Mouse (Mus musculus) stomach, embryonic 16.5 days (tissue): ENCODE data around the gene Kifc1. TPM values are rescaled to one million over a fixed set of nuclear protein-coding genes. Genes with fewer than 3 reads are reported as not detected.
A peak's percentile ranks its signal among the peaks of the same experiment; 100 is the strongest.

Experiments
- ATAC-seq: fragments of 200-750 bp; cut with Nextera tagmentation; 2 replicates; pipeline ENCODE4 v1.8.0; 2017; ENCODE audit warnings: moderate number of reproducible peaks, moderate TSS enrichment; ENCODE audit not compliant: insufficient read depth, low FRiP score
- H3K27ac ChIP-seq: fragments of 300-500 bp; sonication (generic); 2 replicates; pipeline ENCODE4 v1.5.1; 2014; ENCODE audit warnings: low read length
- H3K27me3 ChIP-seq: fragments of 300-500 bp; sonication (generic); 2 replicates; pipeline ENCODE4 v1.6.1; 2014; ENCODE audit warnings: low read length, control low read depth, mixed read lengths; ENCODE audit not compliant: control insufficient read depth, insufficient read depth
- H3K36me3 ChIP-seq: fragments of 300-500 bp; sonication (generic); 2 replicates; pipeline ENCODE4 v1.6.1; 2014; ENCODE audit warnings: low read length; ENCODE audit not compliant: control insufficient read depth, insufficient read depth
- H3K4me1 ChIP-seq: fragments of 300-500 bp; sonication (generic); 2 replicates; pipeline ENCODE4 v1.6.1; 2014; ENCODE audit warnings: low read length, control low read depth, mixed read lengths; ENCODE audit not compliant: control insufficient read depth, insufficient read depth
- H3K4me2 ChIP-seq: fragments of 300-500 bp; sonication (generic); 2 replicates; pipeline ENCODE4 v1.6.1; 2014; ENCODE audit warnings: low read depth, low read length, mixed read lengths
- H3K4me3 ChIP-seq: fragments of 300-500 bp; sonication (generic); replicated peaks from 2 replicates; pipeline ENCODE4 v1.5.1; 2014; ENCODE audit warnings: mild to moderate bottlenecking, low read length
- H3K9ac ChIP-seq: fragments of 300-500 bp; sonication (generic); 2 replicates; pipeline ENCODE4 v1.6.1; 2014; ENCODE audit warnings: low read length
- H3K9me3 ChIP-seq: fragments of 300-500 bp; sonication (generic); replicated peaks from 2 replicates; pipeline ENCODE4 v1.6.1; 2016; ENCODE audit warnings: low read length, control low read depth; ENCODE audit not compliant: control insufficient read depth
- WGBS: fragments of 180-500 bp; shearing (Covaris S2); extraction: QIAGEN DNeasy Blood & Tissue Kit; methylation state at CpG from one replicate; pipeline ENCODE4 v1.1.7; 2014; 5-methylcytosine and 5-hydroxymethylcytosine counted together
- polyA plus RNA-seq: library from polyadenylated mRNA; unstranded; fragments of >200 nt; fragmentation: Nextera tagmentation; extraction: Ambion mirVana; gene quantifications from 2 replicates; pipeline ENCODE4 v1.2.1, GENCODE M21; 2015

The Kifc1 gene
- 6.9 and 7.9 TPM in 2 replicates for polyA plus RNA-seq

DNA sequence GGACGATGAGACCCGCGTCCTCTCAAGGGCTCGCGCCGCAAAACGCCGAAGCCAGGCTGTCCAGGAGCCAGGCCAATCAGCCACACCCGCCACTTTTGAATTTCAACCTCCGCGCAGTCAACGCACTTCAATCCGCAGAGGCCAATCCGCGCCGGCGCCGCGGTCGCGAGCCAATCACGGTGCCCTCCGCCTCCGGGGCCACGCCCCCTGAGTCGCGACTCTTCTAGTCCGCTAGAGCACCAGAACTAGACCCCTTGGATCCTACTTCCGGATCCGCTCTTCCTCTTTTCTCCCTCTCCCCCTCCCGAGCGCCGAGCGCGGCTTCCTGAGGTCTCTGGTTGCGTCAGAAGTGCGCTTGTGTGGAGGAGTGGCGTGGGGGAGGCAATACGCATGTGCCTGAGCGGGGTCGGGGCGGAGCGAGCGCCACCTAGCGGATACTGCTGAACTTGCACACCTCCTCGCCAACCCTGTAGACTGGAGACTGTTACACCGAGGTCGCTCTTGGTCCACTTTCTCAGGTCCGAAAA is at the start of gene Kifc1:
Kifc1 (minus strand) TSS at position 129 of the 527 bp plus-strand sequence.
- ATAC-seq, result peak; percentile 99
- Histone ChIP-seq H3K27ac (no peak within 1 kb of the TSS; the same call in 1 of the 2 replicates), H3K9me3 (no peaks in the 10 kb centered on the region)

DNA sequence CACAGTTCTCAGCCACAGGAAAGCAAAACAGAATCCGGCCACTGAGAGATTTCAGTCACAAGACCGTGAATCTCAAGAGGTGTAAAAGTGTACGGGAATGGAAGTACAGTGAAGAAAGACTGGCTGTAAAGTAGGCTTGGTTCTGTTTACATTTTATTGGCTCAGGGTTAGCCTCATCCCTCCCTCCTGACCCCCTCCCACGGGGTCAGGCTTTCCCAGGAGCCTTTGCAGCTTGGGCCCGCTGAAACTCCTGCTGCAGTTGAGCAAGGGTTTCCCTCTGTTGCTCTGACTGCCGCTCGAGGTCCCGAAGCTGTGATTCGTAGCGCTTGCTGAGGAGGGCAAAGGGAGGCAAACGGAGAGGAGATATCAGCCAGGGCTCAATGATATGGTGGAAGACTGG is 48.3 kb upstream of the Kifc1 start:
- peaks cover 16% of the 10 kb centered on the region for H3K4me1 ChIP-seq
- no peak overlapping the region for H3K4me3 ChIP-seq
- H3K36me3 ChIP-seq, result peaks cover 12% of the 10 kb centered on the region; the same call in 1 of the 2 replicates
- ATAC-seq, result no peak
- H3K27ac ChIP-seq, result no peak overlapping the region
- no peak overlapping the region for H3K4me2 ChIP-seq
- no peaks in the 10 kb centered on the region for H3K27me3 ChIP-seq
- no peak overlapping the region for H3K9ac ChIP-seq
- no peaks in the 10 kb centered on the region for H3K9me3 ChIP-seq
- WGBS, result 76% methylated on average over 11 of the region's 11 CpGs

More for the DNA sequence above, at the start of gene Kifc1:
- Histone ChIP-seq H3K4me2 (peak within 1 kb of the TSS; percentile 65), H3K9ac (peak within 1 kb of the TSS; percentile 80), H3K27me3 (no peaks in the 10 kb centered on the region), H3K4me1 (peaks cover 14% of the 10 kb centered on the region), H3K36me3 (no peaks in the 10 kb centered on the region), H3K4me3 (peak within 1 kb of the TSS; percentile 65)
- WGBS, result 0% methylated on average over 49 of the region's 49 CpGs

DNA sequence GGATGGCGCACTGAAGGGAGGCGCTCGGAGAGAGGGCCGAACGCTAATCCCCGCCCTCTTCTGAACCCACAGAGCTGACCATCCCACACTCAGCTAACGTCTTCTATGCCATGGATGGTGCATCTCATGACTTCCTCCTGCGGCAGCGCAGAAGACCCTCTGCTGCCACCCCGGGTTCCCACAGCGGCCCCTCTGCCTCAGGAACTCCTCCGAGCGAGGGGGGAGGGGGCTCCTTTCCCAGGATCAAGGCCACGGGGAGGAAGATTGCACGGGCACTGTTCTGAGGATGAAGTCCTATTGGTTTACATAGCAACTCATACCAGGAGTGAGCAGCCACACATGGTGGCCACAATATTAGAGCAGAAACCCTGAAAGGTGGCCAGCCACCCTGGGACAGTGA is 46.5 kb upstream of the Kifc1 start:
- WGBS, result 81% methylated on average over 15 of the region's 15 CpGs
- H3K27ac ChIP-seq, result no peak overlapping the region
- H3K4me2 ChIP-seq, result no peak overlapping the region
- H3K9ac ChIP-seq, result no peak overlapping the region
- H3K4me3 ChIP-seq, result no peak overlapping the region
- H3K27me3 ChIP-seq, result no peaks in the 10 kb centered on the region
- H3K9me3 ChIP-seq, result no peaks in the 10 kb centered on the region
- ATAC-seq, result no peak
- H3K4me1 ChIP-seq, result peaks cover 16% of the 10 kb centered on the region
- H3K36me3 ChIP-seq, result 0 out of 2 replicates have a peak, but pooled peaks cover 8% of the 10 kb centered on the region

DNA sequence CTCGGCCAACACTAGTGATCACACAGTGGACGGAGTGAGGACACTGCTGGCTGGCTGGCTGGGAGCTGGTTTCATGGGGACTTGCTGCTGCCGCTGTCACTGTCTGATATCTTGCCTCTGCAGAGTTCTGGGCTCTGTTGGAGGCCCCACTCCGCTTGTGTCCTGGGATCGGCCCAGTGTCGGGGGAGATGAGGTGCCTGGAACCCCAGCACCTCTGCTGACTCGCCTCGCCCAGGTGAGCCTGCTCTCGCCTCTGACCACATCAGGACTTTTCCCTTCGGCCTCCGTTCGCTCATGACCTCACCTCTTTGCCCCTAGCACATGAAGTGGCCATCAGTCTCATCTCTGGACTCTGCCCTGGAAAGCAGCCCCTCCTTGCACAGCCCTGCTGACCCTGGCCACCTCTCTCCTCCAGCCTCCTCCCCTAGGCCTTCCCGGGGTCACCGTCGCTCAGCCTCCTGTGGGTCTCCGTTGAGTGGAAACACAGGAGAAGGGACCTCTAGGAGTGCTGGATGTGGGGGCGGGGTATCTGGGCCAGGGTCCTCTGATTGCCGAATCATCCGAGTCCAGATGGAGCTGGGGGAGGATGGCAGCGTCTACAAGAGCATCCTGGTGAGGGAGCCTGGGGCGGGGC is 45.1 kb upstream of the Kifc1 start:
- Histone ChIP-seq H3K27me3 (no peaks in the 10 kb centered on the region), H3K9me3 (no peaks in the 10 kb centered on the region), H3K4me1 (peaks cover 19% of the 10 kb centered on the region), H3K27ac (no peak overlapping the region), H3K4me3 (no peak overlapping the region), H3K9ac (no peak overlapping the region), H3K4me2 (no peak overlapping the region), H3K36me3 (0 out of 2 replicates have a peak, but pooled peaks cover 8% of the 10 kb centered on the region)
- ATAC-seq, result no peak
- 82% methylated on average over 21 of the region's 21 CpGs for whole genome bisulfite sequencing

DNA sequence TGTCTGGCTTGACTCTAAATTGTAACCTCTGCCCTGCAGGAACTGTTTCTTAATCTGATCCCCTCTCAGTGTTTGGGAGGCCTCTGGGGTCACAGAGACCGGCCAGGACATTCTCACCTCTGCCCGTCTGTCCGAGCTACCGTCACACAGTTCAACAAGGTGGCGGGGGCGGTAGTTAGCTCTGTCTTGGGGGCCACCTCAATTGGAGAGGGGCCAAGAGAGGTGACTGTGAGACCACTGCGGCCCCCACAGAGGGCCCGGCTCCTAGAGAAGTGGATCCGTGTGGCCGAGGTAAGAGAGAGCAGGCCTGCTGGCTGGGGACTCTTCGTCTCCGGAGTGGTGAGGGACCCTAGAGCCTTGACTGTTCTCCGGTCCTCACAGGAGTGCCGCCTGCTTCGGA is 42.5 kb upstream of the Kifc1 start:
- no peak overlapping the region for H3K4me3 ChIP-seq
- H3K4me2 ChIP-seq, result no peak overlapping the region
- WGBS, result 91% methylated on average over 15 of the region's 15 CpGs
- H3K36me3 ChIP-seq, result 0 out of 2 replicates have a peak, but pooled peaks cover 8% of the 10 kb centered on the region
- no peaks in the 10 kb centered on the region for H3K9me3 ChIP-seq
- no peak for ATAC-seq
- H3K27me3 ChIP-seq, result no peaks in the 10 kb centered on the region
- H3K9ac ChIP-seq, result no peak overlapping the region
- no peak overlapping the region for H3K27ac ChIP-seq
- H3K4me1 ChIP-seq, result peaks cover 17% of the 10 kb centered on the region

DNA sequence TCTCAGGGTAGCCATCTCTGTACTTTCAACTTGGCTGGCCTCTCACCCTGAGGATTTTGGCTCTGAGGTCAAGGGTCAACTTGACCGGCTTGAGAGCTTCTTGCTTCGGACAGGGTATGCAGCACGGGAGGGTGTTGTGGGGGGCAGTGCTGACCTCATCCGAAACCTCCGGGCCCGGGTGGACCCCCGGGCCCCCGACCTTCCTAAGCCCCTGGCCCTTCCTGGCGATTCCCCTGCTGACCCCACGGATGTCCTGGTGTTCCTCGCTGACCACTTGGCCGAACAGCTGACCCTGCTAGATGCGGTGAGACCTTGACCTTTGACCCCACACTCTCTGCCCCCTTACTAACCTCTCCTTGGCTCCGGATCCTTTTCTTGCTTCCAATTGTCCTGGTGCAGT is 42.0 kb upstream of the Kifc1 start:
- H3K4me2 ChIP-seq, result no peak overlapping the region
- H3K36me3 ChIP-seq, result 0 out of 2 replicates have a peak, but pooled peaks cover 8% of the 10 kb centered on the region
- H3K27me3 ChIP-seq, result no peaks in the 10 kb centered on the region
- peaks cover 19% of the 10 kb centered on the region for H3K4me1 ChIP-seq
- no peaks in the 10 kb centered on the region for H3K9me3 ChIP-seq
- 85% methylated on average over 14 of the region's 14 CpGs for WGBS
- no peak overlapping the region for H3K9ac ChIP-seq
- no peak overlapping the region for H3K4me3 ChIP-seq
- ATAC-seq, result no peak
- no peak overlapping the region for H3K27ac ChIP-seq

DNA sequence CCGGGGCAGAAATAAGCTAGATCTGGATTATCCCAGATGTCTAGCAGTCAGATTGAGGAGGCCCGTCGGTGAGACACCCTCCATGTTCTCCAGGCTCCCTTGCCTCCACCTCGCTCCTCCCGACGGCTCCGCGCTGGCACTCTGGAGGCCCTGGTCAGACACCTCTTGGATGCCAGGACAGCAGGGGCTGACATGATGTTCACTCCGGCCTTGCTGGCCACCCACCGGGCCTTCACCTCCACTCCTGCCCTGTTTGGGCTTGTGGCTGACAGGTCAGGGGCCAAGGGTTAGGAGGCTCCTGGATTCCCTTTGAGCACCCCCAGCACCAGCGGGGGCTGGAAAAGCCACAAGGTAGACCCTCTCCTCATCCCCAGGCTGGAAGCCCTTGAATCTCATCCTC is 41.5 kb upstream of the Kifc1 start:
- H3K4me3 ChIP-seq, result peak overlapping the region; percentile 63; the same call in 1 of the 2 replicates
- peak overlapping the region; percentile 68; the same call in 1 of the 2 replicates for H3K4me2 ChIP-seq
- no peaks in the 10 kb centered on the region for H3K9me3 ChIP-seq
- 94% methylated on average over 11 of the region's 11 CpGs for WGBS
- H3K27ac ChIP-seq, result no peak overlapping the region
- ATAC-seq, result no peak
- H3K27me3 ChIP-seq, result no peaks in the 10 kb centered on the region
- 0 out of 2 replicates have a peak, but pooled peaks cover 8% of the 10 kb centered on the region for H3K36me3 ChIP-seq
- peaks cover 19% of the 10 kb centered on the region for H3K4me1 ChIP-seq
- peak overlapping the region; percentile 21; the same call in 1 of the 2 replicates for H3K9ac ChIP-seq

DNA sequence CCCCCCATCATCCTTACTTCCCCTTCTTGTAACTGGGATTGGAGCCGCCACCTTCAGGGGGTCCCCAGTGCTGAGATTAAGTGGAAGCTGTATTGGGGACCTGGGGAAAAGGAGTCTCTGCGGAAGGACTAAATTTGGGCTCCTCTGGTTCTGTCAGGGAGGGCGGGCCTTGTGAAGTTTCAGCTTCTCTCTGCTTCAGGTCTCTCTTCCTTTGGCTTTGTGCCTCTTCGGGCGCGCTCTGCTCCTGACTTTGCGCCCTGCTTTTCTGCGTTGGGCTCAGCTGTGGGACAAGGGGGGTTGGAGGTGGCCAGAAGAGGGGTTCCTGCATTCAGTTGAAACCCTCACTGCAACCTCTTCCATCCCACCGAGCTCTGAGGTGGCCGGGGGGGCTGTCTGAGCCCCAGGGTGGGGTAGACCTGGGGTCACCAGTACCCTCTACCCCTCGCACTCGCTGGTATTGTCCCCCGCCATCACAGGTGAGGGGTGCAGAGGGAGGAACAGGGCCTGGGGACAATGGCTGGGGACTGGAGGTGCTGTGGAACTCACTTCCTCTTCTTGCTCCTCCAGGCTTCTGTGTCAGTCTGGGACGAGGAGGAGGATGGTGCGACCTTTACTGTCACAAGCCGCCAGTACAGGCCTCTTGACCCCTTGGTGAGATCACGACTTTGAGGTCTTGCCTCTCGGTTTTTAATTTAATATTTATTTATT is 40.9 kb upstream of the Kifc1 start:
- Histone ChIP-seq H3K4me2 (peak overlapping the region; percentile 68), H3K36me3 (0 out of 2 replicates have a peak, but pooled peaks cover 8% of the 10 kb centered on the region), H3K27me3 (no peaks in the 10 kb centered on the region), H3K27ac (peak overlapping the region; percentile 99), H3K9ac (peak overlapping the region; percentile 82), H3K4me1 (peaks cover 19% of the 10 kb centered on the region), H3K9me3 (no peaks in the 10 kb centered on the region), H3K4me3 (peak overlapping the region; percentile 63)
- WGBS, result 36% methylated on average over 18 of the region's 18 CpGs
- no peak for ATAC-seq
